Mouse (Mus musculus) thymus, postnatal 0 days (tissue): ENCODE results near the gene Retnla. TPM values are rescaled to one million over a fixed set of nuclear protein-coding genes. Genes with fewer than 3 reads are reported as not detected.
"Not testable (repeated sequence)": the region's sequence is repeated elsewhere in the genome, so short reads cannot be mapped to it uniquely, and the experiment has no call there.

Source experiments
- DNase-seq: peaks from one replicate; pipeline ENCODE4 v3.0.0-alpha.2; 2015; ENCODE audit warnings: low spot score
- polyA plus RNA-seq: library from polyadenylated mRNA; unstranded; fragments of >200 nt; fragmentation: Nextera tagmentation; extraction: Ambion mirVana; gene quantifications from 2 replicates; pipeline ENCODE4 v1.2.1, GENCODE M21; 2015

Gene Retnla
- polyA plus RNA-seq, result 7.2 and 11.2 TPM in 2 replicates

DNA sequence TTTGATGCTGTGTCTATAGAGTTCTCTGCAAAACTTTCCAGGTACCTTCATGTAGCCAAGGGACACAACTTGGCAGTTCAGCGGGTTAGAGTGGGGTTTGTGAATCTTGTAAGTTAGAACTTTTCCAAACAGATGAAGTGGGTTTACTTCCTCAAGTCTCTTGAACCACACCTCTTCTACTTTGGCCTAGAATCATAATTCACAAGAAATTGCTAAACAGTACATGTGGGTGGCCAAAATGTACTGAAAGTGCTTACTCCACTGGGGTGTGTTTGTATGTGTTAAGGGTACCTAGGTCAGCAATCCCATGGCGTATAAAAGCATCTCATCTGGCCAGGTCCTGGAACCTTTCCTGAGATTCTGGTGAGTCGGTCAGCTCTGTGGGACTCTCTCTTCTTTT lies at the start of gene Retnla:
TSS of gene Retnla (plus strand) at position 286 of the 400 bp plus-strand sequence.
- no peak for DNase-seq

GRCm38 (mm10) chr16:48798285-48798684 lies 44.1 kb upstream of the Retnla start:
- DNase-seq, result no peak

- no peak for DNase-seq
Measured at GRCm38 (mm10) chr16:48799470-48799869, 42.9 kb upstream of the Retnla start.

GRCm38 (mm10) chr16:48800906-48801305 lies 41.4 kb upstream of the Retnla start:
- peak; percentile 68 for DNase-seq

DNA sequence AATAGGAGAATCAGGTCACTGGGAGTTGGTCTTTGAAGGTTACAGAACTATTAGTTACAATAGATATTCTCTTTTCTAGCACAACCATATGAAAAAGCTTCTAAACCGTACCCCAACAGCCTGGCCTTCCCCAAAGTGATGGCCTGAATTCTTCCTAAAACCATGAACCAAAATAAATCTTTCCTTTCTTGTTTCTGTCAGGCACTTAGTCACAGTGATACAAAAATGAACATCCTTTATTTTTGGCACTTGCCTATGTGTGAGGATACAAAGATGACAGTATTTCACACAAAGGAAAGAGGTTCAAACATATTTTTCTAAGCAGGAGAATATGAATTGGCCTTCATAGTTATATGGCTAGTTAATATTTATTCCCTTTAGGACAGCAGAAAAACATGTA lies 36.9 kb upstream of the Retnla start:
- no peak for DNase-seq

- peak; percentile 51 for DNase-seq
Measured at GRCm38 (mm10) chr16:48806521-48806920, 35.8 kb upstream of the Retnla start.

DNA sequence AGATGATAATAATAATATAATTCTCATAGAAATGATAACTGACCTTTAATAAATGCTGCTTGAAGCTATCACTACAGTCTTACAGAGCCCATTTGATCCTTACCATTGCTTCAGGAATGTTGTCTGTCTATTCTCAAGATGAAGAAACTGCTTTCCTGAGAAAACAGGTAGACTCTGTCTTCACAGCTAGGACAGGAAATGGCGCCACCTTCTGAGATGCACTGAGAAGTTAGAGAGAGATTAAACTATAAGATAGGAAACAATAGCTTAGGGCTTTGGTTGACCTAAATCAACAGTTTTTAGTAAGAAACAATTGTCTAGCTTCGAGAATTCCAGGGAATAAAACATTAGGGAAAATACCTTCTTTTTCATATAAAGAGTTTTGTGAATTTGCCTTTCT lies 33.0 kb upstream of the Retnla start:
- DNase-seq, result peak; percentile 69

DNA sequence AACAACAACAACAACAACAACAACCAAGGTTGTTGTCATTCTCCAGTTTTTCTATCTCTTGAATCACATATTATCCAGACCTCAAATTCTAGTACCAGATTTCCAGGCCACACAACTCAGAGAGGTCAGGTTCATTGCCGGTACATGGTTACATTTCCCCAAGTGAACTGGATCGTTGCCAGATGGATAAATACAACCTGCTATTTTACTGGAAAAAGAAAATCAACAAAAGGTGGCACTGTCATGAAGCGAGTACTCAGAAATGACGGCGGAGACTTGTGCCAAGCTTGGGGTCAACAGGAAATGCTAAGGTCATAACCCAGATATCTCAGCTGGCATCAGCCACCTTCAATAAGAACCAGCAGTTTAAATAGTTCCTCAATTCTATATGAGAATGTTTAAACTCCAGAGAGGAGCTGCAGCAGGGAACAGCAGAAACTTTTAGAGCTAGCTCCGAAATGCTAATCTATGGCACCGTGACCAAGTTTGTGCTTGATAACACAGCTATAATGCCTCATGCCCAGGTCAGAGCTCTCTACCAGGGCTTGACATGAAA lies 30.4 kb upstream of the Retnla start:
- no peak for DNase-seq

GRCm38 (mm10) chr16:48816695-48817094 lies 25.7 kb upstream of the Retnla start, which contains the start of gene Retnlb:
Retnlb (plus strand) TSS chr16:48816856.
- DNase-seq, result no peak

- DNase-seq, result no peak
Measured at GRCm38 (mm10) chr16:48818524-48818923, 23.8 kb upstream of the Retnla start.

- DNase-seq, result no peak
Measured at GRCm38 (mm10) chr16:48826474-48826873, 15.9 kb upstream of the Retnla start.

DNA sequence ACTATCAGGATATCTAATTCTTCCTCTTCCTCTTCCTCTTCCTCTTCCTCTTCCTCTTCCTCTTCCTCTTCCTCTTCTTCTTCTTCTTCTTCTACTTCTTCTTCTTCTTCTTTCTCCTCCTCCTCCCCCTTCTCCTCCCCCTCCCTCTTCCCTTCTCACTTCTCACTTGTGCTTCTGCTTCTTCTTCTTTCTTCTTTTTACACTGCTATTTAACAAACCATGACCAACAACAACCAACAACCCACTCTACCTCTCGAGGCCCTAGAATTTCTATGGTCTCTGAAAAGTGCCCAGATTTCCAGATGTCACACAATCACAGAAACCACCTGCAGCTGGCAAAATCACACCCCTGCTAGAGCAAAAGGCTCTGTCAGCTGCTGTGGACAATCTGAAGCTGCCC lies 14.7 kb upstream of the Retnla start:
- no peak for DNase-seq

GRCm38 (mm10) chr16:48829060-48829459 lies 13.3 kb upstream of the Retnla start:
- DNase-seq, result no peak

- no peak for DNase-seq
Measured at GRCm38 (mm10) chr16:48832055-48832454, 10.3 kb upstream of the Retnla start.

DNA sequence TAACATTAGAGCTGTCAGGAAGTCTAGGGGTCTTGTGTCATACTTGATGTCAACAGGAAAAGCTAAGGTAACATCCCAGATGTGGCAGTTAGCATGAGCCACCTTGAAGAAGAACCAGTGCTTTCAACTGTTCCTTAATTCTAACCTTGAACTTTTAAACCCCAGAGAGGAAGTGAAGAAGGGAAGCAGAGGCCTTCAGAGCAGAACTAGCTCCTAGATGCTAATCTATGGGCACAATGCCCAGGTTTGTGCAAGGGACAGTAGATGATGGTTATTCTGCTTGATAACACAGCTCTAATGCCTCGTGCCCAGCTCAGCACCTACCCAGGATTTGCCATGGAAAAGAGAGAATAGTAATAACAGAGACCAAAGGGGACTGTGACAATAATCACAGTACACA lies 8.7 kb upstream of the Retnla start:
- DNase-seq, result not testable (repeated sequence)

DNA sequence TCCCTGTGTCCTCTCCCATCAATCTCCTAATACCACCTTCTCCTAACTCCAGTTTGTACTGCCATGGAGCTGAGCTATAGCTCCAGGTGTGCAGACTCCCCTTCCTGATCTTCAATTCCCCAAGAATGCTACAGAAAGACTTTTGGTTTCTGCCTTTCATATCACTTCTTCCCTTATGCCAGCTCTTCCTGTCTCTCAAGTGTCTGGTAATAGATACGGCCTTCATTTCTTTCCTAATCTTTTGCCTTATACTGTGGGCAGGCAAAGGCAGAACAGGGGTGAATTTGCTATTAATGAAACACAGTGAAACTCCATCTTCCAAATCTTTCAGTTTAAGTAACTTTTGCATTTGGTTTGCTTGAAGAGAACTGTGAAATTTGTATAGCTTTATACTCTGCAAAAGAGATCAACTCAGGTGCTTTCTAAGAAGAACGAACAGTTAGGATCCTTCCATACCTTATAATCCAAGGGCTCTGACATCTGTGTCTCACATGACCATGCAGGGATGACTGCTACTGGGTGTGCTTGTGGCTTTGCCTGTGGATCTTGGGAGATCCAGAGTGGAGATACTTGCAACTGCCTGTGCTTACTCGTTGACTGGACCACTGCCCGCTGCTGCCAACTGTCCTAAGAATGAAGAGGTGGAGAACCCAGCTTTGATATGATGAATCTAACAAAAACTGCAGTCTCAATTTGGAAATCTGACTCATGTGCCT lies 1.5 kb downstream of the Retnla start:
- DNase-seq, result no peak

GRCm38 (mm10) chr16:48865004-48865403 lies 22.7 kb downstream of the Retnla start:
- peak; percentile 7 for DNase-seq

DNA sequence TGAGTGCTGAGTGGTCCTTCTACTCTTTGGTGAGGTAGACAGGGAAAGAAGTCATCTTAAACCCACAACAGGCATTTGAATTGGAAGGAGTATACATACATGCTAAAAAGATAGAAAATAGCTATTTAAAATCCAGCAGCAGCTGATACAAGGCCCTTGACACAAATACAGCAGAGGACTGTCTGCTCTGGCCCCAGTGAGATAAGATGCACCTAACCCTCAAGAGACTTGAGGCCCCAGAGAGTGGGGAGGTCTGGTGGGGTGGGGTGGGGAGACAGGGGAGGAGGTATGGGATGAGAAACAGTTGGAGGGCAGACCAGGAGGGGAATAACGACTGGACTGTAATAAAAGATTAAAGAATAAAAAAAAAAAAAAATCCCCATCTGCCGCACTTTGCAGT lies 25.3 kb downstream of the Retnla start:
- DNase-seq, result no peak

- DNase-seq, result no peak
Measured at GRCm38 (mm10) chr16:48868663-48869062, 26.3 kb downstream of the Retnla start.

GRCm38 (mm10) chr16:48869671-48870070 lies 27.3 kb downstream of the Retnla start:
- DNase-seq, result no peak

GRCm38 (mm10) chr16:48871754-48872153 lies 29.4 kb downstream of the Retnla start:
- DNase-seq, result no peak

GRCm38 (mm10) chr16:48872321-48872720 lies 30.0 kb downstream of the Retnla start, which contains the start of gene Retnlg:
Retnlg (plus strand) TSS chr16:48872621.
- no peak for DNase-seq

- no peak for DNase-seq
Measured at GRCm38 (mm10) chr16:48890733-48891132, 48.4 kb downstream of the Retnla start.
